Mouse (Mus musculus): ENCODE results near the gene Vash2. TPM values are rescaled to one million over a fixed set of nuclear protein-coding genes. Genes with fewer than 3 reads are reported as not detected.

Vash2 gene
- 0.66 TPM for polyA plus RNA-seq (2015; fragmentation: Illumina TruSeq; extraction: RNeasy Lipid Tissue Mini Kit (QIAGEN cat#74804); ENCODE audit: insufficient read depth, low replicate concordance)

GRCm38 (mm10) chr1:190979100-190979563 lies at the start of gene Vash2:
TSS of gene Vash2 (minus strand) at chr1:190979296.

DNA sequence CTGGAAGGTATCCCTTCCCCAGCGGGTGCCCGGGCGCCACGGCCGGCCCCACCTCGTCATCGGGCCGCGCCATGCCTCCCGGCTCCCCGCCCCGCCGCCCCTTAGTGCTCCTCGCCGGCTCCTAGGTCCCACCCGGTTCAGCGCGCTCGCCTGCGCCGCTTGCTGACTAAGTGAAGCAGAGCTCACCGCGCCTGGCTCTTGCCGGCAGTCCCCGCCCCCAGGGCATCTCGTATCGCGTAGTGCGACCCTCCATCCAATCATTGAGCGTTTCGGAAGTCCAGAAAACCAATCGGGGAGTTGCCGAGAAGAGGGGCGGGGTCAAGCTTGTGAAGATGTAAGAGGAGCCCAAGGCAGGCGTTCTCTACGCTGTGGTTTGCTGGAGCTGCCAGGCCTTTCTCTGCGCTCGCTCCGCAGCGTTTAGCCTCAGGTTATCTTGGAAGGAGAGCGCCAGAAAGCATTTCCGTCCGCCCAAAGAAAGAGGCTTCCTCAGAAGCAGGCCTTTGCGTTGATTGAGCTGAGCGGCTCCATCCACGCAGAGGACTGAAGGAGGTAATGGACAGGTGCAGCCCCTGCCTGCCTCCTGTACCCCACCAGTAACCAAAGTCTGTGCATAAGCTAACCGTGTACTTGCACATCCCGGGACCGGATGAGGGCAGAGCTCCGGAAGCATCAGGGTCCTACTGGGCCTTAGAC lies 47.1 kb upstream of the Vash2 start, which contains the start of gene Flvcr1:
Gene Flvcr1, minus strand, starts transcription at position 138 of the 693 bp plus-strand sequence.

GRCm38 (mm10) chr1:190924812-190925211 lies 54.3 kb downstream of the Vash2 start, which contains the start of gene Angel2:
TSS of gene Angel2 (plus strand) at chr1:190925112.

GRCm38 (mm10) chr1:190911415-190912123 lies 67.5 kb downstream of the Vash2 start, which contains the start of gene Rps6kc1:
TSS of gene Rps6kc1 (minus strand) at chr1:190911770.

Other genes with a start within 250 kb of the Vash2 start
- gene Rps6kc1, start 67.5 kb downstream of the Vash2 start, polyA plus RNA-seq (2015; fragmentation: Illumina TruSeq; extraction: RNeasy Lipid Tissue Mini Kit (QIAGEN cat#74804); ENCODE audit: insufficient read depth, low replicate concordance): 12.0 TPM
- gene Angel2, start 54.2 kb downstream of the Vash2 start, polyA plus RNA-seq (2015; fragmentation: Illumina TruSeq; extraction: RNeasy Lipid Tissue Mini Kit (QIAGEN cat#74804); ENCODE audit: insufficient read depth, low replicate concordance): 98.1 TPM
- 35.7 TPM for gene Flvcr1, start 46.9 kb upstream of the Vash2 start, polyA plus RNA-seq (2015; fragmentation: Illumina TruSeq; extraction: RNeasy Lipid Tissue Mini Kit (QIAGEN cat#74804); ENCODE audit: insufficient read depth, low replicate concordance)
- gene Spata45, start 57.3 kb upstream of the Vash2 start, polyA plus RNA-seq (2015; fragmentation: Illumina TruSeq; extraction: RNeasy Lipid Tissue Mini Kit (QIAGEN cat#74804); ENCODE audit: insufficient read depth, low replicate concordance): not detected
- 42.2 TPM for gene Tatdn3, start 83.6 kb upstream of the Vash2 start, polyA plus RNA-seq (2015; fragmentation: Illumina TruSeq; extraction: RNeasy Lipid Tissue Mini Kit (QIAGEN cat#74804); ENCODE audit: insufficient read depth, low replicate concordance)
- 4.1 TPM for gene Nsl1, start 83.7 kb upstream of the Vash2 start, polyA plus RNA-seq (2015; fragmentation: Illumina TruSeq; extraction: RNeasy Lipid Tissue Mini Kit (QIAGEN cat#74804); ENCODE audit: insufficient read depth, low replicate concordance)
- 7.6 TPM for gene Batf3, start 118.6 kb upstream of the Vash2 start, polyA plus RNA-seq (2015; fragmentation: Illumina TruSeq; extraction: RNeasy Lipid Tissue Mini Kit (QIAGEN cat#74804); ENCODE audit: insufficient read depth, low replicate concordance)
- gene Fam71a, start 185.5 kb upstream of the Vash2 start, polyA plus RNA-seq (2015; fragmentation: Illumina TruSeq; extraction: RNeasy Lipid Tissue Mini Kit (QIAGEN cat#74804); ENCODE audit: insufficient read depth, low replicate concordance): not detected
- gene Atf3, start 238.7 kb upstream of the Vash2 start, polyA plus RNA-seq (2015; fragmentation: Illumina TruSeq; extraction: RNeasy Lipid Tissue Mini Kit (QIAGEN cat#74804); ENCODE audit: insufficient read depth, low replicate concordance): 4.9 TPM

Data from spleen, adult 10 weeks (tissue).